Mouse (Mus musculus) cerebellum, postnatal 4 days (tissue): ENCODE data around the gene Nfu1.
"Not testable (repeated sequence)": the region's sequence is repeated elsewhere in the genome, so short reads cannot be mapped to it uniquely, and the experiment has no call there.

Source experiments
- DNase-seq, 2 experiments: peaks; one replicate each; pipeline ENCODE4 v3.0.0; 2022; ENCODE audit warnings: low spot score in 2 of 2, mixed read lengths in 1 of 2

Gene Nfu1

GRCm38 (mm10) chr6:87021791-87022190, 12.8 kb downstream of the Nfu1 start:
- DNase-seq = no peak

DNA sequence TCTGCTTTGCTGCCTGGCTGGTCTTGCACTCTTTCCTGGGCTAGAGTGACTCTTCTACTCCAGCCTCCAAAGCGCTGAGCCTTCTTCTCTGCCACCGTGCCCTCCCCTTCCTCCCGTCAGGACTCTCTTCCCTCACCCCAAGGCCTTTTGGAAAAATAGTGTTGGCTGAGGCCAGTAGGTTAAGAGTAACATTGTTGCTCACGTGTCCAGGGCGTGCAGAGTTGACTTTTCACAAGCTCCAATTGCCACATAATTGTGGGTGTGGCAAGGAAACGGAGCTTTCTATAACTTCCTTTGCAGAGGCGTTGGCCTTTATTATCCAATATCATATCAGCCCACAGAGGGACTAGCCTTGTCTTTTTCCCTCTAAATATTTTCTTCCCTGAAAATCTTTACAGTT, 17.9 kb downstream of the Nfu1 start:
- no peak for DNase-seq

DNA sequence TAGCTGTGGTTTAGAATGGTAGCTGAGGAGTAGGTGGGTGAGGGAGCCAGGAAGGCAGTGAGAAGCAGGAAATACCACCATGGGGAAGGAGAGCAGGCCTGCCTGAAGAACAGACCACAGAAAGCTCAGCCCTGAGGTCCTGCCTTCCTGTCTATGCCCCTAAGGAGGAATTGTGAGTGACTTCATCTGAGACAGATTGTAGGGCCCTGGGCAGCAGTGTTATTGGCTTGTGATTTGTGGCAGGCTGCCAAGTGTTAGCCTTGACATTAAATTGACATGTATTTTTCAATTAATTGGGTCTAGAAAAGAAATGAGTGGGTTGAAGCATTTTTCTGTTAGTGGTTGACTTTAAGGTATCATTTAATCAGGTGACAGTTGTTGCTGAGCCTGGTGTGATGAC, 19.8 kb downstream of the Nfu1 start:
- DNase-seq = no peak

DNA sequence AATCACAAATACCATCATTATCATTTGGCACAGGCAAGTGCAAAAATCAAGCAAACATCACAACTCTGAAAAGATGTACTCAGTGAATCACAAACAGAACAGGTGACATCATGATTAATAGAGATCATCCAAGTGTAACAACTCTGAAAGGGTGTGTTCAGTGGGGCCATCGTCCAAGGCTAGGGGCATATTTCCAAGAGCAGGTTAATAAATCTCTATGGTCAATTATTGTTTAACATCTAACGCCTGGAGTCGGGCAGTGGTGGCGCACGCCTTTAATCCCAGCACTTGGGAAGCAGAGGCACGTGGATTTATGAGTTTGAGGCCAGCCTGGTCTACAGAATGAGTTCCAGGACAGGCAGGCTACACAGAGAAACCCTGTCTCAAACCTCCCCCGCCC, 22.3 kb downstream of the Nfu1 start:
- DNase-seq = not testable (repeated sequence)

DNA sequence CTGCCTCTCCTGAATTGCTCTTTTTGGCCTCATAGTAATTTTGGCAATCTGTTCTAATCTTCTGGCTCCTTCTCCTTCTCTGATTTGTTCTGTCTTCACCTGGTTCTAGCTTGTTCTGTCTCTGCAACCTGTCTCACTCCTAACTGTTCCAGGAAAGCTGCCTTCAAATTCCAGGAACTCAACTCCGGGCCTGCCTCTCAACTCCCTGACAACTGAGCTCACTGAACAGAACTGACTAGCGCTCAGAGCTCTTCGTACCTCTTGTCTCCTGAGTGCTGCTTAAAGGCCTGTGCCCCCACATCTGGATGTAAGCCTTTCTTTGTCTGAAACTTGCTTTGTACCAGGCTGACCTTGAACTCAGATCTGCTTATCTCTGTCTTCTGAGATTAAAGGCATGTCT, 23.4 kb downstream of the Nfu1 start:
- DNase-seq = no peak

DNA sequence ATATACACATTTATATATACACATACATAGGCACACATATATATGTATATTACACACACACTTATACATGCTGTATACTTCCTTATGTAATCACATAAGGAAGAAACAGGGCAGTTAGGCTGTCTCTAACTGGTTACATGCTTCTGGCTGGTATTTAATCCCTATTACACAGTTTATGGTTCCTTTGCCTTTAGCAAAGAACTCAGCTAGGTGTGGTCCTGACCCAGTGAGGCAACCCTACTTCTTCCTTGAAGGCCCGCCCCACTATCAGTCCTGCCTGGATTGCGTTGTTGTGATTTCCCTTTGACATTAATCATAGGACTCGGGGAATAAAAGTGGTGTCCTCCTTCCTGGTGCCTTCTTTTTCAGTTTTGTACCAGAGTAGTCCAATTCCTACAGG, 25.4 kb downstream of the Nfu1 start:
- DNase-seq = no peak

DNA sequence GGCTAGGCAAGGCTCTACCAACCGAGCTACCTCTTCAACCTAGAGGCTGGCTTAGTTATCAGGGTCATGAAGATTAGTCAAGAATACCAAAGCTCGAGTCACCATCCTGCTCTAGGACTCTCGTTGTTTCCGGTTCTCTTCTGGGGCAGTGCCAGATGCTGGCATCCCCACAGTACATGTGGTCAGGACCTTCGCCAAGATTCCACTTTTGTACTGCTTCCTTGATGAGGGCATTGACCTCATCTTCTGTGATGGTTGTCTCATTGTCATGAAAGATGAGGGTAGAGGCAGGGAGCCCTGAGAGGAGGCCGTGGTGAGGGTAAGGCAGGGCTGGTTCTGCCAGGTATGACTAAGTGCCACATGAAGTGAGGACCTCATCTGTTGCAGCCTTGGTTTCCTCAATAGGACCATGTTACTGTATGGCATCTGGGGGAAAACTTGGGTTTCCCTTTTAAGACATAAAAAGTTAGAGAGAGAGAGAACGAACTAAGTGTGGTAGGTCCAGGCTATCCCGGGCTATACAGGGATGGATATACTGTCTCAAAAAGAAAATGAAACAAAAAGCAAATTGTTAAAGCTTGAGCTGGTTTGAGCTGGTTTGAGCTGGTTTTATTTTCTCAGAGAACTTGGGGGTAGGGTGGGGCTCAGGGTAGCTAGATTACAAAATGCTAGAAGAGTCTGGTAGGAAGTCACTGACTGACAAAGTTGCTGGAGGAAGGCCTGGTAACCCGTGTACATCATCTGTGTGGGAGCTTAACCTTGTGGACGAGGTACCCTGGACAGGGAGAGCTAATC, 29.0 kb downstream of the Nfu1 start:
- DNase-seq = no peak

DNA sequence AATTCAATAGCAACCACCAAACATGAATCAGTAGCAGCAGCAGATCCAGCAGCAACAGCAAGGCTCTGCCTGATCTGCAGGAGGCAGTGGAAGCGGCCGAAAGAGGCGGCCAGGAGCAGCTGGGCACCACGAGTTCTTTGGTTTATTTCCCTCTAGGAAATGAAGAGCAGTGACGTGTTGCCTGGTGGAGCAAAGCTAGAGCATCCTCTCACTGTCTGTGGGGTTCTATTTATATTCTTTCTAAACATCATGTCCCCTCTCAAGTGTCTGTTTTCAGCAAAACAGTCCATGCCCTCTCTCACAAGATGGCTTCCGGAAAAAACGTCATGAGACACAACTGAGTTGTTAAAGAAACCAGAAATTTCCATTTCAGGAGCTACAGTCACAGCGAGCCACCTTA, 30.1 kb downstream of the Nfu1 start:
- no peak for DNase-seq

- DNase-seq = no peak
Observed at GRCm38 (mm10) chr6:87040971-87041370, 31.9 kb downstream of the Nfu1 start.

DNA sequence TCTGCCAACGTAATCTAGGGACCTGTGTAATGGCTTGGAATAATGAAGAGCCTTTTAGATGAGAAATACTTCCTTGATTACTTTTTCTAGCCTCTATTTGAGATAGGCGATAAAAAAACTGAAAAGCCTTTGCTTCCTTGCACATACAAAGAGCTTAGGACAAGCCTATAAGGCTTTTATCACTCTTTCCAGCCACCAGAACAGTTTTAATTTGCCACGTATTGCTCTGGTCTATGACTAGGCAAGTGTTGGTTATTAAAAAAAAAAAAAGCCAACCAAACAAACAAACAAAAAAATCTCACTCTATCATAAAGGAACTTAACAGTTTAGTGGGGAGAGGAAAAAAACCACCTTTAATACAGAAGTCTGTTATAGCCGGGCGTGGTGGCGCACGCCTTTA, 32.4 kb downstream of the Nfu1 start:
- no peak for DNase-seq

GRCm38 (mm10) chr6:87042004-87042336, 32.9 kb downstream of the Nfu1 start:
- DNase-seq = no peak

- peak; percentile 90 to 97 for DNase-seq
Observed at GRCm38 (mm10) chr6:87042337-87043130, 33.5 kb downstream of the Nfu1 start, which contains the start of gene Gfpt1. Gene Gfpt1, plus strand, starts transcription at chr6:87042846.

- no peak for DNase-seq
Observed at GRCm38 (mm10) chr6:87043131-87043516, 34.1 kb downstream of the Nfu1 start.

DNA sequence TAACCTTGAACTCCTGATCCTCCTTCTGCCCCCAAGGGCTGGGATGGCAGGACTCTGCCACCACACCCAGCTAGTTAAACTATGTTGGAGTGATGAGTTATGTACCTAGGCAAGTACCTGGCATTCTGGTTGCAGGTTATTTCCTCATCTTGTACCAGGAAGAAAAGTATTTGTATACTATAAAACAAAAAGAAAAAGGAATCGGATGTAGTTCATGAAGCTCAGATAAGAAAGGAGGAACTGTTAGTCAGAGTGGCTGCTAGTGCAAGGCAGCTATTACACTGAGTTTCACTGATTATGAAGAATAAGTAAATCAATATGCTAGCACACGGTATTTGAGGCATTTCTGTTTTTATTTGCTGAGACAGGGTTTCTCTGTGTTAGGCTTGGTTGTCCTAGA, 35.9 kb downstream of the Nfu1 start:
- no peak for DNase-seq

- DNase-seq = no peak
Observed at GRCm38 (mm10) chr6:87045507-87045906, 36.5 kb downstream of the Nfu1 start.

DNA sequence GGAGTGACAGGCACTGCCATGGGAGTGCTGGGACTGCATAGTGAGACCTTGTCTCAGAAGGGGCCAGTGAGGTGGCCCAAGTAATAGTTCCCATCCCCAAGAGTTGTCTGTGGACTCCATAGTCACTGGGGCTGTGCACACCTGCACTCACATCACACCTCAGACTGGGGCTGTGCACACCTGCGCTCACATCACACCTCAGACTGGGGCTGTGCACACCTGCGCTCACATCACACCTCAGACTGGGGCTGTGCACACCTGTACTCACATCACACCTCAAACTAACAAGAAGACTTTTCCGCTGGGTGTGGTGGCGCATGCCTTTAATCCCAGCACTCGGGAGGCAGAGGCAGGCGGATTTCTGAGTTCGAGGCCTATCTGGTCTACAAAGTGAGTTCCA, 39.7 kb downstream of the Nfu1 start:
- not testable (repeated sequence) for DNase-seq

GRCm38 (mm10) chr6:87051886-87052425, 42.9 kb downstream of the Nfu1 start:
- no peak for DNase-seq

DNA sequence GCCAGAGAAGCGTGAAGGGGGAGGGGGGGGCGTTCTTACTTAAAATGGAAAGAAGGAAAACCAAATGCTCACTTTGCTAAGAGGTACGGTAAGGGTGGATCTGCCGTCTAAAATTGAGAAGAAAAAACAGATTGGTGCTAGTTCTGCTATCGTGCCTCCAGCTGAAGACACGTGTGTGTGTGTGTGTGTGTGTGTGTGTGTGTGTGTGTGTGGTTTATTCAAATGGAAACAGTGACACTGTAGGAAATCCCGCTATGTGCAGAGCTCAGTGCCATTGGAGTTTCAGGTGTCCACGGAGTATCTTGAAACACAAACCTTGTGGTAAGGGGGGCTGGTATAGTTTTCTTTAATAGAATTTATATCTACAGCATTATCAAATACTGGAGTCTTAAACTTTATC, 45.2 kb downstream of the Nfu1 start:
- DNase-seq = no peak

DNA sequence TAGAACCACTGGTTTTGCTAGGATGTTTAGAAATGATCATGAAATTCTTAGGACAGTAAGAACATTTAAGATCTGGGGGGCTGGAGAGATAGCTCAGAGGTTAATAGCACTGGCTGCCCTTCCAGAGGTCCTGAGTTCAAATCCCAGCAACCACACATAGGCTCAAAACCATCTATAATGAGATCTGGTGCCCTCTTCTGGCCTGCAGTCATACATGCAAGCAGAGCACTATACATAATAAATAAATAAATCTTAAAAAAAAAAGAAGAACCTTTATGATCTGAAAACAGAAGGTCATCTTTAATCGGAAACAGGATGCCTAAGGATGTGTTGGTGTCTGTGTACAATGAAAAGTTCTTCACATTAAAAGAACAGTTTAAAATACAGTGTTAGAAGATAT, 50.7 kb downstream of the Nfu1 start:
- DNase-seq = no peak

DNA sequence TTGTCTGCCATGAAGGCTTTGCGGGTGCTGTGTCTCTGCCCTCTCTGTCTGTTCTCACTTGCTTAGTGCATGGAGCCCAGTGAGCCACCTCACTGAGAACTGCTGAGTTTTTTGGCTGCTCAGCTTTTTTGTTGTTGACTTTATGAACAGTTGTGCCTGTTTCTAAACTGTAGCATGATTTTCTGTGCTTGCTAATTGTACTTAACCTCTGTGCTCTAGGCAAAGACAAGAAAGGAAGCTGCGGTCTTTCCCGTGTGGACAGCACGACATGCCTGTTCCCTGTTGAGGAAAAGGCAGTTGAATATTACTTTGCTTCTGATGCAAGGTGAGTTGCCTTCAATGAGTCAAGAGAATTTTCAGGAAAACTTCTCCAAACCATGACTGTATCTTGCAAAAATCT, 54.5 kb downstream of the Nfu1 start:
- DNase-seq = no peak

GRCm38 (mm10) chr6:87068209-87068608, 59.2 kb downstream of the Nfu1 start:
- no peak for DNase-seq

DNA sequence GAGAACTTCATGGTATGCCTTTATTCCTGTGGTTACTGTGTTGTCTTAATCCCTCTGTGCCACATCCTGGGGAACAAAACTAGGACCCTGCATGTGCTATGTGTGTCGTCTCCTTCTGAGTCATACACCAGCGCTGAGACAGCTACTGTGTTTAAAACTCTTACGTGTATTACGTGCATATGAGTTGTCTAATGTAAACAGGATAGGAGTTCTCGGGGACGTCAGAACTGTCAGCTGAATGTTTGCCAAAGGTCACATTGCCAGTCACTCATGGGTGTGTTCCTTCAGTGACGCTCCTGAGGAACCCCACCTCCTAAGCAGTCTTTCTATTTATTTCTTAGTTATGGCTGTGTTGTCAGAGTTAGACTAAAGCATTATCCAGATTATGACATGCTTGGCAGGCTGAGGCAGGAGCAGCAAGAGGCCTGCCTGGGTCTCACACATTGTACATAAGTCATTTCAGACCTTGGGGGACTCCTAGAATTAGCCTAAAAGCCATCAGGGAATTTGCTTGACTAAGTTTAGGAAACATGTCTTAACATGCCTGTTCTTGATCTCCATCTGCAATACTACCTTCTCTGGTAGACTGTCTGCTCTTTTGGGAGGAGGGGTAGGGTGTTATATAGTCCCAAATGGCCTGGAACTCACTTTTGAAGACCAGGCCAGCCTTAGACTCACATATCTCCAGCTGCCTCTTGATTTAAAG, 60.3 kb downstream of the Nfu1 start:
- DNase-seq = no peak
